Mouse (Mus musculus): Measurements from ENCODE around the gene Sub1.

Gene Sub1

GRCm38 (mm10) chr15:11968851-11969250 is 27.9 kb downstream of the Sub1 start:
- no peak for DNase-seq (ENCODE audit: extremely low spot score, low spot score)

GRCm38 (mm10) chr15:11966367-11966766 is 30.4 kb downstream of the Sub1 start:
- peak; percentile 31 for DNase-seq (ENCODE audit: extremely low spot score, low spot score)

GRCm38 (mm10) chr15:11965201-11965845 is 31.5 kb downstream of the Sub1 start:
- no peak for DNase-seq (ENCODE audit: extremely low spot score, low spot score)

DNA sequence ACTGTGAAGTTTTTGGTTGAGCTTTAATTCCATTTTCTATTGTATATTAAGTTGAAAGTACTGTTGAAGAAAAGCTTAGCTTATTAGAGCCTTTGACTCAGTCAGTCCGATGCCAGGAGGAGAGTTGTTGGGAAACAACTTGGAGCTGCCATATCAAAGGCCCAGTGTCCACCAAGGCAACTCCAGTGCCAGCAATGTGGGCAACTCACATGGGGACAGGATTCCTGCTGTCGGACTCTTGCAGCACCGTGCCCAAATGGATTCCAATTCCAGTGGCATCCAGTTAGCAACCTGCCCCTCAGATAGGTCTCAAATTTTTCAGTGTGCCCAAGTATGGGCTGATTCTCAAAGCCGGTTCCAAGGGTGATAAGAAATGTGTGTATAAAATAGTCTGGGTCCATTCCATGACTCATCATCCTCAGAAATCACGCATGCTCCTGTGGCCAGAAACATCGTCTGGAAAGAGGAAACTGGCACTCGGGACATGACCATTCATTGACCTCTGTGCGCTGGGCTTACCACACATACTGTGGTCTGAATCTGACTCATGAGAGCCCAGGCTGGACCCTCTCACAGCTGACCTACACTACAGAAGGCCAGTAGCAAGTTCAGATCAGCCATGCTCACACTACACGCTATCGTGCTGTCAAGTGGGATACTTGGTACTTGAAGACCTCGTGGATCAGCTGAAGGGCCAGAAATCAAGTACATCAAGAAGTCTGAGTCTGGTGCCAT is 32.8 kb downstream of the Sub1 start:
- DNase-seq (ENCODE audit: extremely low spot score, low spot score): no peak

DNA sequence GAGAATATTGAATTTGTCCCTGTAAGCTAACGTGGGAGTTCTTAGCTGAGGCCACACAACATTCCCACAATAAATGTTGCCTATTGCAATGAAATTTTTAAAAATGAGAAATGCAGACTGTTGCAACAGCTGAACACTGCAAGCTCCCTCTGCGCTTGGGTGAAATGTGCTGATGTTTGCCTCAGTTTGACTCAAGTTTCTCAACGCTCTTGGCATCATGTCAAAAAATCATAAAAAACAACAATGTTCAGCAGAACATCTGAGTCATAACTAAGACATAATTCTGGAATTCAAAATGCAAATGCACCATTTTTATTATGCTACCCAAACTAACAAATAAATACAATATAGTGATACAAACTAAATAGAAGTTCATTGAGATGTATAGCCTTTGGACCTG is 37.1 kb downstream of the Sub1 start:
- no peak for DNase-seq (ENCODE audit: extremely low spot score, low spot score)

DNA sequence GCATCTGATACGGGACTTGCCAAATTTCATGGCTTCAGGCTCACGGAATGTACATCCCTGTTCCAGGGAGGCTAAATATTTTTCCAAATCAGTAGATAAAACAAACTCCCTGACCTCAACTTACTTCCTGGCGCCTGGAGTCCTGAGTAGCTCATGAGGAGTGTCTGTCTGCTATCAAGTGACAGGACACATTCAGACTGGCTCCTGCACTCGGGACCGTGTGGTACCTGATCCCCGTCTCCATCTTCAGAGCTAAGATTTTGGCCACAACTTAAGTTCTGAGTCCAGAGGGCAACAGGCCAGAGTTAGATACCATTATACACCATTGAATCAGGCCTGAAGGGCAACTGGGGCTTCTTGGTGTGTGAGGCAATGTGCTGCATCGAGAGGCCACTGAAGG is 40.7 kb downstream of the Sub1 start:
- DNase-seq (ENCODE audit: extremely low spot score, low spot score): no peak

DNA sequence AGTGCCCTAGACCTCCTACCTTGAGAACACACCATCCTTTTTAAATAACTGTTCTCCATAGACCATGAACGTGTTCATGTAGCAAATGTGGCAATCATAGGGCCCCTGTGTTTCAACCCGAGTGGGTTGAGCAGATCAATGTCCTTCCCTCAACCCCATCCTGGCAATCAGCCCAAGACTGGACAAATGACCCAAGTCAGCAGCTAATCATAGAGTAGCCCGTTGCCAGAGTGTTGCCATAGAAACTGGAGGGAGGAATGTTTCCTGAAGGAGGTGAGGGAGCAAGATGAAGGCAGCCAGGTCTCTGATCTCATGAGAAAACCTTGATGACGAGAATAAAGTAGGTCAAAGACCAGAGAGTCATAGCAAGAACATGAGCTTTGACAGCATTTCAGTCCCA is 42.6 kb downstream of the Sub1 start:
- DNase-seq (ENCODE audit: extremely low spot score, low spot score): no peak

DNA sequence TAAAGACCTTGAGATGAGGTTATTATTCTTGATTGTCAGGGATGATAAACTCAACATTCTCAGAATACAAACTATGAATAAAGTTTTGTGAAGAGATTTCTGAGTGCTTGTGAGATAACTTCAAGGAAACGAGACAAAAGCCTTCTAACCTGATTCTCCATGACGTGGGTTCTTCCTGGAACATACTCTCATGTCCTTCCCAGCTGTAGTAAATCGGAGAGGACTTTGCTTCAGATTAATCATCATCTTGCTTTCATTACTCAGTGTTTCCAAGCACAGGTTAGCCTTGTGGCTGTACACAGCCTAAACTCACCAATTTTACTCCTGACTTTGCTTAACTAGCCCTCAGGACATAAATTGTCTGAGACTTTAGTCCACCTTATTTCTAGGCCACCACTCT is 44.6 kb downstream of the Sub1 start:
- DNase-seq (ENCODE audit: extremely low spot score, low spot score): no peak

DNA sequence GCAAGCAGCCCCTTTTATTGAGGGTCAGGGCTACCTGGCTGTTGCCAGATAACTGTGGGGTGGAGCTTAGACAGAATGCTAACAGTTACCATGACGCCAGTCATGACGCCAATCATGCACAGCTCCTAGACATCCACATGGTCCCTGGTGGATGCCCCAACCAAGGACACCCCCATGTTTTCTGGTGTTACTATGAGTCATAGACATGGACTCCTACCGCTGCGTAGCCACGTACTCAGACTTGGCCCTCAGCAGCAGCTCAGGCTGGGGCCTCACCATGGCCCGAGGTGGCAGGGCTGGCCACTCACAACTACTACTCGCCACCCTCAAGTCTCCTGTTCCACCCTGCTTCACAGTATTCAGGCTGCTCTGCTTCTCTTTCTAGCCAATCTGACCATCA is 45.6 kb downstream of the Sub1 start:
- DNase-seq (ENCODE audit: extremely low spot score, low spot score): no peak

GRCm38 (mm10) chr15:11950144-11950543 is 46.6 kb downstream of the Sub1 start:
- DNase-seq (ENCODE audit: extremely low spot score, low spot score): no peak

GRCm38 (mm10) chr15:11949490-11949889 is 47.3 kb downstream of the Sub1 start:
- no peak for DNase-seq (ENCODE audit: extremely low spot score, low spot score)

GRCm38 (mm10) chr15:11940855-11941254 is 55.9 kb downstream of the Sub1 start:
- DNase-seq (ENCODE audit: extremely low spot score, low spot score): no peak

All from neural tube, embryonic 10.5 days (tissue).